Mouse (Mus musculus) stomach, embryonic 14.5 days (tissue): ENCODE results near the gene Amigo3. TPM values are rescaled to one million over a fixed set of nuclear protein-coding genes. Genes with fewer than 3 reads are reported as not detected.

Source experiments
- ATAC-seq: fragments of 200-750 bp; cut with Nextera tagmentation; 2 replicates; pipeline ENCODE4 v1.8.0; 2017; ENCODE audit warnings: low read depth, moderate TSS enrichment; ENCODE audit not compliant: insufficient number of reproducible peaks, insufficient read depth, low FRiP score
- H3K27ac ChIP-seq: fragments of 300-500 bp; sonication (generic); 2 replicates; pipeline ENCODE4 v1.5.1; 2014; ENCODE audit warnings: mild to moderate bottlenecking, low read length, moderate library complexity, mixed read lengths
- H3K27me3 ChIP-seq: fragments of 300-500 bp; sonication (generic); 2 replicates; pipeline ENCODE4 v1.6.1; 2014; ENCODE audit warnings: low read length, control low read depth, mixed read lengths; ENCODE audit not compliant: control insufficient read depth, insufficient read depth
- H3K36me3 ChIP-seq: fragments of 300-500 bp; sonication (generic); 2 replicates; pipeline ENCODE4 v1.6.1; 2014; ENCODE audit warnings: mild to moderate bottlenecking, control low read depth, low read length, moderate library complexity, mixed read lengths; ENCODE audit not compliant: control insufficient read depth, insufficient read depth
- H3K4me1 ChIP-seq: fragments of 300-500 bp; sonication (generic); 2 replicates; pipeline ENCODE4 v1.6.1; 2014; ENCODE audit warnings: low read length, control low read depth, mixed read lengths; ENCODE audit not compliant: control insufficient read depth, insufficient read depth
- H3K4me2 ChIP-seq: fragments of 300-500 bp; sonication (generic); replicated peaks from 2 replicates; pipeline ENCODE4 v1.6.1; 2014; ENCODE audit warnings: low read depth, low read length, control low read depth
- H3K4me3 ChIP-seq: fragments of 300-500 bp; sonication (generic); 2 replicates; pipeline ENCODE4 v1.5.1; 2014; ENCODE audit warnings: low read depth, low read length, control low read depth
- H3K9ac ChIP-seq: fragments of 300-500 bp; sonication (generic); replicated peaks from 2 replicates; pipeline ENCODE4 v1.6.1; 2014; ENCODE audit warnings: low read depth, mild to moderate bottlenecking, control low read depth, low read length, moderate library complexity, mixed read lengths
- H3K9me3 ChIP-seq: fragments of 300-500 bp; sonication (generic); 2 replicates; pipeline ENCODE4 v1.6.1; 2016; ENCODE audit warnings: low read depth, low read length, control low read depth; ENCODE audit not compliant: control insufficient read depth
- WGBS: fragments of 180-500 bp; shearing (Covaris S2); extraction: QIAGEN DNeasy Blood & Tissue Kit; methylation state at CpG from one replicate; pipeline ENCODE4 v1.1.7; 2014; 5-methylcytosine and 5-hydroxymethylcytosine counted together
- polyA plus RNA-seq: library from polyadenylated mRNA; unstranded; fragments of >200 nt; fragmentation: Nextera tagmentation; extraction: Ambion mirVana; gene quantifications from 2 replicates; pipeline ENCODE4 v1.2.1, GENCODE M21; 2014

Amigo3 gene
- polyA plus RNA-seq, 1 experiment from 2014 or later: 3.1 TPM

DNA sequence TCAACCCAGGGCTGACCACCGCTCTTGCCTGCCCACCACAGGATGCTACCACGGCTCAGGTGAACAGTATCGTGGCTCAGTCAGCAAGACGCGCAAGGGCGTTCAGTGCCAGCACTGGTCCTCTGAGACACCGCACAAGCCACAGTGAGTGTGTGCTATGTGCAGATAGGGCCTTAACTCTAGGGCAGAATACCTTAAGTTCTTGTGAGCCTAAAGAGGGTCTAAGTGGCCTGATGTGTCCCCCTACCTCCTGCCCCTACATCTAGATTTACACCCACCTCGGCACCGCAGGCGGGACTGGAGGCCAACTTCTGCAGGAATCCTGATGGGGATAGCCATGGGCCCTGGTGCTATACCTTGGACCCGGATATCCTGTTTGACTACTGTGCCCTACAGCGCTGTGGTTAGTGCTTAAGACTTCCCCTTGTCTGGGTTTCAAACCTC is 30.1 kb downstream of the Amigo3 start, which contains the start of gene Rnf123:
TSS of gene Rnf123 (minus strand) at position 359 of the 444 bp plus-strand sequence.
- 26% methylated on average over 12 of the region's 12 CpGs for WGBS
- ATAC-seq: no peak
- peaks cover 23% of the 10 kb centered on the region for H3K36me3 ChIP-seq
- peaks cover 15% of the 10 kb centered on the region for H3K4me1 ChIP-seq
- peak within 1 kb of the TSS; percentile 29 for H3K4me2 ChIP-seq
- H3K27me3 ChIP-seq: peaks cover 15% of the 10 kb centered on the region; the same call in 1 of the 2 replicates
- H3K9me3 ChIP-seq: no peaks in the 10 kb centered on the region
- no peak within 1 kb of the TSS; the same call in 1 of the 2 replicates for H3K9ac ChIP-seq
- H3K27ac ChIP-seq: no peak within 1 kb of the TSS
- H3K4me3 ChIP-seq: peak within 1 kb of the TSS; percentile 6; the same call in 1 of the 2 replicates

DNA sequence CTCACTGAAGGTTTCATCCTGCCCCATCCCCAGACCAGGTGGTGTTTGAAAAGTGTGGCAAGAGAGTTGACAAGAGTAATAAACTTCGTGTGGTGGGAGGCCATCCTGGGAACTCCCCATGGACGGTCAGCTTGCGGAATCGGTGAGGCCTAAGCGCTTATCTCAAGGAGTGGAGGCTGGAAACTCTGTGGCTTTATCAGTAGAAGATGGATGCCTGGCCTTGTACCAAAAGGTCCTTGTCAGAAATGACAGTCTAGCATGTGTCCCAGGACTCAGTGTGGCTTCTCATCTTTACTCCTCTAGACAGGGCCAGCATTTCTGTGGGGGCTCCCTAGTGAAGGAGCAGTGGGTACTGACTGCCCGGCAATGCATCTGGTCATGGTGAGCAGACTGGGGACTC is 30.6 kb downstream of the Amigo3 start:
- Histone ChIP-seq H3K4me3 (no peak overlapping the region), H3K4me2 (no peak overlapping the region), H3K36me3 (peaks cover 28% of the 10 kb centered on the region), H3K27me3 (peaks cover 15% of the 10 kb centered on the region; the same call in 1 of the 2 replicates), H3K9ac (no peak overlapping the region), H3K9me3 (no peaks in the 10 kb centered on the region), H3K4me1 (peaks cover 10% of the 10 kb centered on the region), H3K27ac (no peak overlapping the region)
- WGBS: 78% methylated on average over 6 of the region's 6 CpGs
- ATAC-seq: no peak

- Histone ChIP-seq H3K4me2 (no peak overlapping the region), H3K27me3 (peaks cover 15% of the 10 kb centered on the region; the same call in 1 of the 2 replicates), H3K36me3 (peaks cover 39% of the 10 kb centered on the region), H3K4me1 (0 out of 2 replicates have a peak, but pooled peaks cover 4% of the 10 kb centered on the region), H3K27ac (no peak overlapping the region), H3K4me3 (no peak overlapping the region), H3K9ac (no peak overlapping the region), H3K9me3 (no peaks in the 10 kb centered on the region)
- WGBS: 92% methylated on average over 4 of the region's 4 CpGs
- ATAC-seq: no peak
Measured at GRCm38 (mm10) chr9:108085261-108085660, 32.3 kb downstream of the Amigo3 start.

DNA sequence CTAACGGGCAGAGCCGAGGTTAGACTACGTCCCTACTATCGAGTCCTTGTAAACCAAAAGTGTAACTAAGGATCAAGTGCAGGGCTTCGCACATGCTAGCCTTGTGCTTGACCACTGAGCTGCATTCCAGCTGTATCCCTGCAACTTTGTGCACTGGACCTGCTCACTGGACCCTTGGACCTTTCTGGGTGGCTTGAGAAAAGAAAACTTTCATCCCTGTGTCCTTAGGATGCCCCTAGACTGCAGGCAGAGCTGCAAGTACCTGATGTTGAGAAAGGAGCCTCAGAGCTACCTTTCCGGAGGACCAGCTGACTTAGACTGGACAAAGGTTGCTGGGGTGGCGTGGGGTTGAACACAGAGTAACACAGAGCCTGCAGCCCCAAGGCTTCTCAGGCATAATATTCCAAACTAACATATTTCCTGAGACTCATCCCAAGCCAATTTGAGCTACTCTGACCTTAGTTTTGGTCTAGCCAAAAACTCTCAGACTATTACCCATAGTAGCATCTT is 37.7 kb downstream of the Amigo3 start:
- 90% methylated on average over 7 of the region's 7 CpGs for WGBS
- Histone ChIP-seq H3K9me3 (no peaks in the 10 kb centered on the region), H3K4me2 (no peak overlapping the region), H3K27ac (no peak overlapping the region), H3K4me3 (no peak overlapping the region), H3K4me1 (peaks cover 6% of the 10 kb centered on the region; the same call in 1 of the 2 replicates), H3K27me3 (no peaks in the 10 kb centered on the region), H3K36me3 (peaks cover 49% of the 10 kb centered on the region), H3K9ac (no peak overlapping the region)
- no peak for ATAC-seq

DNA sequence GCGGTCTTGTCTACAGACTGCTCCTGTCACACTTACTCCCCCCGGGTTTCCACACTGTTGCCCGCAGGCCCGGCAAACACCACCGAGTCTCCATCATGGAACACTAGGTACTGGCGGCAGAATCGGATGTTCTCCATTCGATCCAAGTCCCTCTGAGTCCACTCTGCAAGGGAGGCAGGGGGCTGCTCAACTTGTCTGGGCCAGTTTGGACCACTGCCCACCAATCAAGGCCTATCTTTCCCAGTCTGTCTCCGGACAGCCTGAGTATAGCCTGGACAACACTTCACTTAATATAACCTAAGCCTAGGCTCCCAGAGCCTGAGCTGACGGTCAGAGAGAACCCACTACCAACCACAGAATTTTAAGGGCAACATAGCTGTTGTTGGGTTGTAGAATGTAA is 40.6 kb downstream of the Amigo3 start:
- H3K27ac ChIP-seq: no peak overlapping the region; the same call in 1 of the 2 replicates
- H3K4me1 ChIP-seq: peaks cover 15% of the 10 kb centered on the region; the same call in 1 of the 2 replicates
- peaks cover 29% of the 10 kb centered on the region for H3K36me3 ChIP-seq
- 73% methylated on average over 10 of the region's 10 CpGs for WGBS
- no peaks in the 10 kb centered on the region for H3K27me3 ChIP-seq
- H3K9ac ChIP-seq: peak overlapping the region; percentile 43
- H3K4me3 ChIP-seq: peak overlapping the region; percentile 69
- H3K9me3 ChIP-seq: no peaks in the 10 kb centered on the region
- H3K4me2 ChIP-seq: peak overlapping the region; percentile 67
- no peak for ATAC-seq

GRCm38 (mm10) chr9:108094184-108094941 is 41.4 kb downstream of the Amigo3 start, which contains the start of gene Apeh:
Apeh (minus strand) TSS chr9:108094606.
- Histone ChIP-seq H3K36me3 (peaks cover 26% of the 10 kb centered on the region), H3K4me3 (peak within 1 kb of the TSS; percentile 69), H3K4me2 (peak within 1 kb of the TSS; percentile 67), H3K4me1 (peaks cover 15% of the 10 kb centered on the region; the same call in 1 of the 2 replicates), H3K9me3 (no peaks in the 10 kb centered on the region), H3K27me3 (no peaks in the 10 kb centered on the region), H3K9ac (peak within 1 kb of the TSS; percentile 43), H3K27ac (peak within 1 kb of the TSS; percentile 68)
- ATAC-seq: peak; percentile 95
- under 1% methylated on average over 52 of the region's 52 CpGs for WGBS

DNA sequence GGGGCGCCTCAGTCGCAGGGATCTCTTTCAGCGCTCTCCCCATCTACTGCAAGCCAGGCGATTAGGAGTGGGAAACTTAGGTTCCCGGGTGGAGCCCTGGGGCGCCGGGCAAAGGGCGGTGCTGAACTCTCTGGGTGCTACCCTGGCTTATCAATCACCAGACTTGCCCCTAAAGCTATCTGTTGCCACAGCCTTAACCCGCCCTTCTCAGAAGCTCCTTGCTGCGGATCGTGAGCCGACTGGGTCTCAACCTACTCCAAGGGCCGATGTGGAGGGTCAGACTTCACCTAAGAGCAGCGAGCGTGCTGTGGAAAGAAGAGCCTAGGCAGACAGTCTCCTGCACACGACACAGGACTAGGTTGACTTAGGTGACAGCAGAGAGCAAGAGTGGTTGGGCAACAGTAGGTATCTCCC is 42.0 kb downstream of the Amigo3 start:
- peak overlapping the region; percentile 67 for H3K4me2 ChIP-seq
- under 1% methylated on average over 16 of the region's 16 CpGs for WGBS
- peaks cover 20% of the 10 kb centered on the region for H3K36me3 ChIP-seq
- no peaks in the 10 kb centered on the region for H3K27me3 ChIP-seq
- ATAC-seq: peak; percentile 62; the same call in 1 of the 2 replicates
- no peaks in the 10 kb centered on the region for H3K9me3 ChIP-seq
- peaks cover 15% of the 10 kb centered on the region; the same call in 1 of the 2 replicates for H3K4me1 ChIP-seq
- H3K27ac ChIP-seq: no peak overlapping the region
- H3K4me3 ChIP-seq: peak overlapping the region; percentile 69
- H3K9ac ChIP-seq: 0 out of 2 replicates have a peak overlapping the region, but pooled peaks have one; percentile 1

DNA sequence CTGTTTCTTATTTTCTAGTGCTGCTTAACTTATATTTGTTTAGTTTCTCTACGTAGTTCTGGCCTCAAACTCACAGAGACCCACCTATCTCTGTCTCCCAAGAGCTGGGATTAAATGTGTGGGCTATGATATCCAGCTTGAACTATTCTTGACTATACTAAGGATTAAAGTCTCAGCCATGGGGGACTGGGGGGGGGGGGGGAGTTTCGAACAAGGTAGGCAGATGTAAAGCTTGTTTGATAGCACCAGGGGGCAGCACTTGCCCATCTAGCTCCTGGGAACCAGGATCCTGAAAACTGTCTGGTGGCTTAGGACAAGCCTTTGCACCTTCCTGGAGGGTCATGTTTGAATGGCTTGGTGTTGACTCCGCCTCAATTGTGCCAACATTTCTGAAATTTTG is 42.6 kb downstream of the Amigo3 start:
- no peak for ATAC-seq
- peak overlapping the region; percentile 67 for H3K4me2 ChIP-seq

More for the DNA sequence above, 42.6 kb downstream of the Amigo3 start:
- Histone ChIP-seq H3K36me3 (peaks cover 15% of the 10 kb centered on the region), H3K27ac (no peak overlapping the region), H3K9me3 (no peaks in the 10 kb centered on the region), H3K27me3 (no peaks in the 10 kb centered on the region), H3K4me3 (peak overlapping the region; percentile 69), H3K9ac (no peak overlapping the region), H3K4me1 (peaks cover 15% of the 10 kb centered on the region; the same call in 1 of the 2 replicates)
- WGBS: 9% methylated on average over 3 of the region's 3 CpGs
